Mouse (Mus musculus) B cell, adult 2 months (primary cell): ENCODE data around the gene Isoc2a.
"Not testable (repeated sequence)": the region's sequence is repeated elsewhere in the genome, so short reads cannot be mapped to it uniquely, and the experiment has no call there.

Source experiments
- DNase-seq, 2 experiments: peaks; one replicate each; pipeline ENCODE4 v3.0.0; 2022

The Isoc2a gene

GRCm38 (mm10) chr7:4865579-4866493 lies 11.1 kb upstream of the Isoc2a start:
- DNase-seq, result peak; percentile 89 to 93

GRCm38 (mm10) chr7:4866631-4867180 lies 10.2 kb upstream of the Isoc2a start:
- DNase-seq, result peak in 1 of 2 experiments; percentile 14

GRCm38 (mm10) chr7:4870133-4870532 lies 6.8 kb upstream of the Isoc2a start, which contains the start of gene Isoc2b:
TSS of gene Isoc2b (minus strand) at chr7:4870258.
- DNase-seq, result no peak

- peak in 1 of 2 experiments; percentile 19 for DNase-seq
Measured at GRCm38 (mm10) chr7:4877226-4877625, 273 bp downstream of the Isoc2a start.

- peak; percentile 48 to 61 for DNase-seq
Measured at GRCm38 (mm10) chr7:4878186-4878585, 1.2 kb downstream of the Isoc2a start.

GRCm38 (mm10) chr7:4879036-4879435 lies 2.1 kb downstream of the Isoc2a start:
- DNase-seq, result not testable (repeated sequence)

- no peak for DNase-seq
Measured at GRCm38 (mm10) chr7:4886680-4887079, 9.7 kb downstream of the Isoc2a start.

GRCm38 (mm10) chr7:4895186-4895585 lies 18.2 kb downstream of the Isoc2a start:
- DNase-seq, result no peak

GRCm38 (mm10) chr7:4898851-4899648 lies 22.1 kb downstream of the Isoc2a start:
- DNase-seq, result no peak

GRCm38 (mm10) chr7:4899649-4900522 lies 22.9 kb downstream of the Isoc2a start:
- no peak for DNase-seq

- no peak for DNase-seq
Measured at GRCm38 (mm10) chr7:4900523-4900851, 23.5 kb downstream of the Isoc2a start.

GRCm38 (mm10) chr7:4901171-4901570 lies 24.2 kb downstream of the Isoc2a start:
- peak; percentile 67 to 71 for DNase-seq

GRCm38 (mm10) chr7:4902404-4902803 lies 25.5 kb downstream of the Isoc2a start:
- DNase-seq, result no peak

GRCm38 (mm10) chr7:4906466-4906950 lies 29.6 kb downstream of the Isoc2a start, which contains the start of gene Gm36210:
TSS of gene Gm36210 (minus strand) at chr7:4906516.
- no peak for DNase-seq

- DNase-seq, result peak; percentile 70 to 73
Measured at GRCm38 (mm10) chr7:4911561-4911960, 34.6 kb downstream of the Isoc2a start.

- no peak for DNase-seq
Measured at GRCm38 (mm10) chr7:4912248-4912647, 35.3 kb downstream of the Isoc2a start.

- DNase-seq, result peak; percentile 94 to 95
Measured at GRCm38 (mm10) chr7:4915007-4915665, 38.2 kb downstream of the Isoc2a start, which contains the start of gene Zfp628. TSS of gene Zfp628 (plus strand) at chr7:4915217.

GRCm38 (mm10) chr7:4915669-4916416 lies 38.9 kb downstream of the Isoc2a start:
- DNase-seq, result no peak

- no peak for DNase-seq
Measured at GRCm38 (mm10) chr7:4917494-4917893, 40.5 kb downstream of the Isoc2a start.

- no peak for DNase-seq
Measured at GRCm38 (mm10) chr7:4918681-4919080, 41.7 kb downstream of the Isoc2a start.

- no peak for DNase-seq
Measured at GRCm38 (mm10) chr7:4919096-4919495, 42.1 kb downstream of the Isoc2a start.
